Mouse (Mus musculus) kidney, postnatal 14 days (tissue): ENCODE results near the gene Hrh2.

ENCODE experiments used
- DNase-seq: peaks from one replicate; pipeline ENCODE4 v3.0.0; 2022; ENCODE audit warnings: mixed read lengths

Hrh2 gene

DNA sequence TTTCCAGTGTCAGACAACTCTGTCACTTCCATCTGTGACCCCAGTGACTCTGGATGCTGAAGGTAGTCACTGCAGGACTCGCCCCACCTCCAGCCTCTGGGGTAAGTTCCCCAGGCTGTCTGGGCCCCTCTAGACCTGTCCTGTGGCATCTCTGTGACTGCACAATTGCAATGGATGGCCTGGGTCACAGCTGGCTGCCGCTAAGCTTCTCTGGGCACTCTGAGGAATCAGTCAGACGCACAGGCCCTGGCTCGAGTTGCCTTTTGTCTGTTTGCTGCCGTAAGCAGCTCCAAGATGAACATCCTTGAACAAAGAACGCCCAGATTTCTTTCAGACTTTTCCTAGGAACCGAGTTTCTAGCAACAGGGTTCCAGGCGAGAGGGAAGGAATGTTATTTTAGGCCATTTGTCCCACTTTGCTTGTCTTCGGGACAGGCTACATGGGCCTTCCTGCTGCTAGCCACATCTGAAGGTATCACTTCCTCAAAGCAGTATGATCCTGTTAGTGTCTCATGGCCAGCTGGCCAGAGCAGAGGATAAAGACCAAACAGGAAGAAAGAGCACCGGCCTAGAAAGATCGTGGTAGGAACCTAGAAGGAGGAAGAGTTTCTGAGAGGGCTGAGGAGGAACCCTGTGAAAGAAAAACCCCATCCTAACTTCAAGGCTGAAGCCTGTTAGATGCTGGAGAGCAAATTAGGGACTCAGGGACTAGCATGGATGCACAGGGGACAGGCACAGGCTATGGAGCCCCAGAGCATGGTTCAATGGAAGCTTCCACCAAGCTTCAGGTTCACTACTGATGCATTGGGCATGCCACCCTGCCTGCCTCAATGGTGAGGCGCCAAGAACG, 31.2 kb downstream of the Hrh2 start:
- DNase-seq: no peak

DNA sequence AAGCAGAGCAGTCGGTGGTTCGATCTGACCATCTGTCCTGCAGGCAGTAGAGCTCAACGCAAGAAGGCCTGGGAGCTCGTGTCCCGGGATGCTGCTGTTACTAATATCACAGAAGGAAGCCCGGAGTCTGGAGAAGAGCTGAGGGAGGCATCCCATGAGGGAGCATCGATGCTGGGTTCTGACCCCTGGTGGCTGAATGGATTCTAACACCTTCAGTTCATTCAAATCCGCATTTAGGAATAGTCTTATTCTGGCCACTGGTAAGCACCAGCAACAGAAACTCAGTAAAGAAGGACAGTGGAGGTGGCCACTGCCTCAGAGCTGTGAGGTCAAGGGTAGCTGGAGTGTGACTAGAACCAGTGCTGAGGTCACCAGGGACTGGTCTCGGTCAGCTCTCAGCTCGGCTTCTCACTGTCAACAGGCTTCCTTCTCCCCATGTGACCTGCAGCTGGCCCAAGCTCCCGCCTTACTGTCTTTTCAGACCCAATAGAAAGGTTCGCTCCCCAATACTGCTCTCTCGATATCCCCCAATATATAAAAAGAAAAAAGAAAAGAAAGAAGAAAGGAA, 36.1 kb downstream of the Hrh2 start:
- DNase-seq: peak; percentile 56

DNA sequence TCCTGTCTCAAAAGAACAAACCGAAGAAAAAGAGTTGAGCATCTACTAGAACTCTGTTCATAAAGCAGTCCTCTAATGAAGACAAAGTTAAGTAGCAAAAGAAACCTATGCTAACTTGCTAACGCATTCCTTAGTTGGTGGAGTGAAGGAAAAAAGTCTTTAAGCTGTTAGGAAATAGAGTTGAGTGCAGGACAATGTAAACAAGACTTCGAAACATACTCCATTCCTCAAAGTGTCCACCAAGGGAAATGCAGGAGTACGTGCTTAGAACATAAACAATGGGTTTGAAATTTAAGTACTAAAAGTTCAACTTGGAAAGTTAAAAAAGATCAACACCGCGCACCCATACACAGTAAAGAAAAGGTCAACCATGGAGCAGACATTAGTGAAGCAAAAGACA, 38.2 kb downstream of the Hrh2 start:
- no peak for DNase-seq

DNA sequence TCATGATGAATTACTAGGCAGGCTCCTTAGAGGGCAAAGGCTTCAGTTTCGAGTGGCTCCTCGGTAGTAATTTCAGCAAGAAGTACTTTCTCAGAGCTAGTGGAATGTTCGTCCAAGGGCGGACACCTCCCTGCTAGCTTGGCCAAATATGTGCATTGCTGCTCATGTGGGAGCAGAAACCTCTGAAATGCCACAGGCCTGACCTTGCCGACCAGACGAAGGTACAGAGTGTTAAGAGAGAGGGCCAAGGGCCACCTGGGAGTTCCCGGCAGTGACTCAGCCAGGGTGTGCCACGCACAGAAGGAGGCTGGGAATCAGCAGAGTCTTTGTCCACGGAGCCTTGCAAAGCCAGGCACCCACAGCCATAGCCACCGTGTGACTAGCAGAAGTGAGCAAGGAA, 39.9 kb downstream of the Hrh2 start:
- peak; percentile 22 for DNase-seq

DNA sequence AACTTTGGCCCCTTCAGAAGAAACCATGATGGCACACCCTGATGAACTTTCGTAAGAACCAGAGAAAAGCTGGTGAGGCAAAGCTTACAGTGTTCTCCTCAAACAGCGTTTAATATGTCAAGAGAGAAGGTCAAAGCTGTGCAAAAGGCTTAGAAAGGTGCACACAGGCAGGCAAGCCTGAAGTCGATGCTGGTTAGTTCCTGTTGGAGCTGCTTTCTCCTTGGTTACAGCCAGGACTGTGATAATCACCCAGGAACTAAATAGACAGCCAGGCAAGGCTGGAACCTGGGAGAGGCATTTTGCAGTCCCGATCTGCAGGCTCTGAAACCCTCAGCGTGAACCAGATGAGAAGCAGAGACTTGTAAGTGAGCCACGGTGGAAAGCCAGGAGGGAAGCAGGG, 45.6 kb downstream of the Hrh2 start:
- peak; percentile 27 for DNase-seq

DNA sequence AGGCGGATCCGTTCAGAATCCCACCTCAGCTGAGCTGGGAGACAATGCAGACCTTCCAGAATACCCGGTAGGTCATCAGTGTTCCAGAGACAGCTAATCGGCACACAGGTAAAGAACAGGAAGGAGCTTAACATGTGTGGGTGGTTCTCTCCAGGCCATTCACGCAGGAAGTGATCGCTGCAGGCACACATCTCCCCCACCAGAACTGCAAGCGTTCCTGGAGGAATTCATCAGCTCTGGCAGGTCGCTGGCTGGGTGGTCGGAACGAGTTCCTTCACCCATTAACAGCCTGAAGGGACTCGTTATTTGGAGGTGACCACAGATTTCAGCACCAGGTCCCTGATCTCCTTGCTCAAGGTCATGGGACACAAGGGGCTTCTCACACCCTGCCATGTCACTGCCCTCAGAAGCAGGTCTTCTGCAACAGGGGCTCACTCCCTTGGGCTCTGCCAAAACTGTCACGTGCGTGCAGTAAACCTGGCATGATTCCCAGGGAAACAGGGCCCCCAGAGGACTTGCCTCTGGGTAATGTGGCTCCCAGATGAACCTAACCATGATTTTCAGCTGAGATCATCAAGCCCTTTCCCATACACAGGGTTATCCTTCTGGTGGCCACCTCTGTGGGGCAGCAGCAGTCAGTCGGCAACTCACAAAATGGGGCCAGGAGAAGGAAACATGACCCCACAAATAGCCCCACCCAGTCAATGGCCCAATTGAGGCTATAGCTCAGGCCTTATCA, 46.8 kb downstream of the Hrh2 start:
- peak; percentile 39 for DNase-seq

DNA sequence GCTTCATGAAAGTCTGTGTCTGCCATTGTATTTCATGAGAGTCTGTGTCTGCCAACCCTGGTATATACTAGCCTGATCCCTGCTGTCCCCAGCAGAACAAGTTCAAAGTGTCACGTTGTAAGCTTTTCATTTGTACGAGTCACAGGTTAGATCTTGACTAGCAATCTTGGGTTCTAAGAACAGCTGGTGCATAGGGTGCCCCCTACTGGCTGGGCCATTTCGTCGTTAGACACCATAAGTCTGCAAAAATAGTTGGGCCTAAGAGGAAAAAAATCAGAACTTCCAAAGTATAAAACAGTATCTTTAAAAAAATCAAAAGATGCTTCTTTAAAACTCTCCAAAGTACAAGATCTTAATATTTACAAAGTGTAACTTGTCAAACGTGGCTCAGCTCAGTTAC, 50.5 kb downstream of the Hrh2 start:
- no peak for DNase-seq

DNA sequence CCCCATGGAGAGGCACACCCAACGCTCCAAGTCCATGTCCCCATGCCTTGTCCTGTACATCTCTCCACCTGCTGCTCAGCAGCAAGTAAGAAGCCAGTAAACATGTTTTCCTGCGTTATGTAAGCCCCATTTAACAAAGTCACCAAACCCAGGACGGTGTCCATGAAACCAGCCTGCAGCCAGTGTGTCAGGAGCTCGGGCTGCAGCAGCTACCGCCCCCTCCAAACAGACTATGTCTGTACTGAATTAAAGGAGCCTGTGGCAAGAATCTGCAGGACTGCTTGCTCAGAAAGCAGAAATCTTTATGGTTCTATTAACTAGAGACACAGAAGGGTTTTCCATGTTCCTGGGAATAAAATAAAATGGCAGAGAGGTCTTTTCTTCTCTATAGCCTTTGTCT, 53.3 kb downstream of the Hrh2 start:
- no peak for DNase-seq

DNA sequence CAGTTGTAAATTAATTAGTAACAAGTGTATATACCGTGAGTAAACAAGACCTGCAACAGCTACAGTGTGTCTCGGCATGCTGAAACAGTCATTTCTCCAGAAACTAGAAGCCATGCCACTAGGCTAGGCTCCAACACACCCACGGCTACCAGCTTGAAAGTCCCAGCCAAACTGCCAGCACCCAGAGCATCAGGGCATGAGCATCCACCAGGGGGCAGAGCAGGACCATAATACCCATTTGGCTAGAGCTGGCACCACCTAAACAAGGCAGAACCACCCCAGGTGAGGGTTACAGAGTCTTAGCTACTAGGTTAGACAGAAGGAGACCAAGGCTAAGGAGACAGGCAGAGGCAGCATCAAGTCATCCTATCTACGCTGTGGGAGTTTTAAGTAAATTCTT, 55.6 kb downstream of the Hrh2 start:
- DNase-seq: peak; percentile 82

DNA sequence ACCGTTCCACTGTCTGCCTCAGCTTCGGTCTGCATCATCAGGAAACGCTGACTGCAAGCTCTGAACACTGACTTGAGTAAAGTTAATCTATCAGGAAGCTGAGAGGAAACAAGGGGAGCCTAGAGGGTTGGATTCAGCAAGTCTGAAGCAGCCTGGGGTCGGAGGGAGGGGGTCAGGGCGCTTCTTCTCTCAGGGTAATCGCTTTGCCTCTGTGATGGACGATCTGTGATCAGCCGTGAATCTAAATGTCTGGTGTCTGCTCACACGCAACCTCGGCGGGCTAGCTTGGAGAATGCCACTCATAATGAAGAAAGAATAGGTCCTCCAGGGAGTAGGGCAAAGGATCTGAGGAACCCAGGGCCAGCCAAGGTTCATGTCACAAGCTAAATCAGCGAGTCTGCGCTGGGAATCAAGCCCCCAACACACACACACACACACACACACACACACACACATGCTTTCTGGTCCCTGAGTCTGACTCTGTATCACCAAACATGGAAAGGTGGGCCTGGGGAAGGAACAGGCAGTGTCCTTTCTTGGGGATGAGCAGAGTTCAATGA, 56.6 kb downstream of the Hrh2 start:
- peak; percentile 18 for DNase-seq

DNA sequence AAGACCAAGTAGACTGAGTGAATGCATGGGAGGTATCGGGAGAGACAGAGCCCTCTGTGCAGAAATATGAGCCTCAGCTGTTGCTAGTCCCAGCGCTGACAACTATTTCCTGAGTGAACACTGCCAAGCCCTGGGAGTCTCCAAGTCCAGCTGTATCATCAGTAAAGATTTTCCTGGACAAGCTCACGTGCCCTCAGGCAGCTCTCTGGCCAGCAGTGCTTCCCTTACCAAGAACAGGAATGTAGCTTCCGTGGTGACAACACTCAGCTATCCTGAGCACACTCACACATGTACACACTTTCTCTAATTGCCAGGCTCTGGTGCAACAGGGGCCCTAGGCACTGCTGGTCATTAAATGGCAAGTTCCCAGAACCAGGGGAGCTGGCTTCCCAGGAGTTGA, 57.1 kb downstream of the Hrh2 start:
- peak; percentile 77 for DNase-seq

DNA sequence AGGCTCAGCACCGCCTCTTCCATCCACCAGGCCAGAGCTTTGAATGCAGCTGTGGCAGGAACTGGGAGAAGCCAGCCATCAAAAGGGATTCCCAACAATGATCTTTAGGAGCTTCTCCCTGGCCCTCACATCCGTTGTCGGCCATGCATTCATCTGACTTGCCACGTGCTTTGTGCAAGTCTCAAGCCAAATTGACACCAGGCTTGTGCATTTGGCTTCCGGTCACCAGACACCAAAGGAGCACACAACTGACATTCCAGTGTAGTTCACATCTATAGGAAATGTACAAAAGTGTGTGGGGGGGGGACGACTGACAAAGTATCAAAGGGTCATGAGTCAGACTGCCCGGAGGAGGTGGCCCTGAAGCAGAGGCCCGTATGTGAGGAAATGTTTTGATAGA, 58.4 kb downstream of the Hrh2 start:
- no peak for DNase-seq

DNA sequence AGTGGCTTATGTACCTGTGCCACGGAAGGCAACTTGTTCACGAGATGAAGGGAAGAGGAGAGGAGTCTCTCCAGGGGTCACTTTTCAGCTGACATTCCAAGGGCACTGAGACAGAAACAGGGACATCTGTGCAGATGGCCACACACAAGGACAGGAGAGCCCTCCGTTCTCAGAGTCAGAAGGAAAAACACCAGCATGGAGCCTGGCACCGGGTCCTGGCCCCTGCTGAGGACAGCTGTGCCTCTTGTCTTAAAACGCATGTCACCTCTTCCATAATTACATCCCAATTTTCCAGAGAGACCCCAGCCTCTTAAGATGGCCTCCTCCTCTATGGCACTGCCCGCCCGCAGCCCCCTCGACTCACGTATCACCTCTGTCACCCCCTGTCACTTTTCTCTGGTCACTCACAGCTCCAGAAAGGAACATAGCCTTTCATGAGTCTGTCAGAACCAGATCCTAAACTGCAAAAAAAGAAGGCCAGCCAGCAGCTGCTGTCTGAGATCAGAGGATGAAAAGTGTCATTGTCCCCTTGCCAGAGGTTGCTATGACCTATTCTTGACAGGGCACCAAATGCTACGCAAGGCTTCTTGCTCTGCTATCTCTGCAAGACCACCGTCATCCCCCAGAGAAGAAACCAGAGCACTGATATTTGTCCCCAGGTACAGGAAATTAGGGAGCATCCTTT, 59.8 kb downstream of the Hrh2 start:
- DNase-seq: no peak

DNA sequence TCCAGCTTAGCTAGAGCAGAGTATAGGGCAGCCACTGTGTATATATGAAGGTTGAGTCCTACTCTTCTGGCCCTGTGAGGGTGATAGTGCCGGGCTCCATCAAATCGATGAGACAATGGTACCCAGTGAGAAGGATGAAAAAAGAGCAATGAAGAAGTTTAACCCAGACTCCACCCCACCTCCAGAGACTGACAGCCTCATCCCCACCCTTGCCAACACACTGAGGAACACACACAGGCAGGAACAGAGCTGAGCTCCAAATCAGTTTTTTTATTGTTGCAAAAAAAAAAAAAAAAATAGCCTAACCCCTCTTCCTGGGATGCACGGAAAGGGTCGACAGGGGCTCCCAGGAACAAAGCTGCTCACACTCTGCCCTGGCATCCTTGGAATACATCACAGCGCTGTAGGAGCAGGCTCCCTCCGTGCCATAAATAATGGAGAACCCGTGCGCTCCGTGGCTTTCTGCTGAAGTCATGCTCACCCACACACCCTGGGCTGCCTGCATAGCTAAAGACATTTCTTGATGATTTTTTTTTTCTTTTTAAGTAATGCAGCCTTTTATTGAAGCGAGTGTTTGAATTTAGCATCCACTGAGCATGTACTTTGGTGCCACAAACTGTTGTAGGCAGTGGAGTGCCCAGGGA, 65.8 kb downstream of the Hrh2 start:
- no peak for DNase-seq

DNA sequence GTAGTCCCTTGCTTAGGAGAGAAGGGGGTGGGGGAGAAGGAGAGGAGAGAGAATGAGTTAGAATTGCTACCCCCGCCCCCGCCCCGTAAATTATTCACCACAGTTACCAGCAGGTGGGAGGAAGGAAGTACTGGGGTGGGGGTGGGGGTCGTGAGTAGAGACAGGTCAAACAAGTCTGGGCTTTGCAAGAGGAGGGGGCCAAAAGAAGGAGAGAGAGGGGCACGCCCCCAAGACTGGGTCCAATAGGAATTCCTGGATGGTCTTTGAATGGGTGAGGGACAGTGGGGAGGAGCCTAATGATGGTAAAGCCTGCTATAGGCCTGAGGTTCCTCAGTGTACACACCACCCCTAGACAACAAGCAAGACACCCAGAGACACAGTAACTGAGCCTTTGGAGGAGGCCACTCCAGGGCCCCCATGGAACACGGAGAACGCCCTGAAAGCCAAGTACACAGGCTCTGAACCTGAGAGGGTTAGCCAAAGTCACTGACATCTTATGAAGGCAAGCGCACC, 66.4 kb downstream of the Hrh2 start:
- DNase-seq: no peak

DNA sequence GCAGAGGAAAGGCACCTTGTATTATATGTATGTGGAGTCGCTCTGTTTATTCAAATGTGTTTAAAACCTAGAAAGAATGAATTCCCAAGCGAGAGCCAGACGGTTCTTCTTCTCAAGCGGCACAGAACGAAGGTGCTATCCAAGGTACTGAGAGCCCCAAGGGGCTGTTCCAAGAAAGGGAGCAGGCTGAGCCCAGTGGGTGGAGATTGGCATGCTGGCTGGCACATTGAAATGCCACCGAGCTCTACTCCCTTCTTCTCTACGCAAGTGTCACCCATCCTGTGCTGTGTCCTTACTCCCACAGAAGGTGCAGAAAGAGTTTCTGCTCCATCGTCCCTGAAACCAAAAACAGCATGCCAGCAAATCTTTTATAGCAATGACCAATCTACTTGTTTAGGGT, 68.4 kb downstream of the Hrh2 start:
- no peak for DNase-seq

DNA sequence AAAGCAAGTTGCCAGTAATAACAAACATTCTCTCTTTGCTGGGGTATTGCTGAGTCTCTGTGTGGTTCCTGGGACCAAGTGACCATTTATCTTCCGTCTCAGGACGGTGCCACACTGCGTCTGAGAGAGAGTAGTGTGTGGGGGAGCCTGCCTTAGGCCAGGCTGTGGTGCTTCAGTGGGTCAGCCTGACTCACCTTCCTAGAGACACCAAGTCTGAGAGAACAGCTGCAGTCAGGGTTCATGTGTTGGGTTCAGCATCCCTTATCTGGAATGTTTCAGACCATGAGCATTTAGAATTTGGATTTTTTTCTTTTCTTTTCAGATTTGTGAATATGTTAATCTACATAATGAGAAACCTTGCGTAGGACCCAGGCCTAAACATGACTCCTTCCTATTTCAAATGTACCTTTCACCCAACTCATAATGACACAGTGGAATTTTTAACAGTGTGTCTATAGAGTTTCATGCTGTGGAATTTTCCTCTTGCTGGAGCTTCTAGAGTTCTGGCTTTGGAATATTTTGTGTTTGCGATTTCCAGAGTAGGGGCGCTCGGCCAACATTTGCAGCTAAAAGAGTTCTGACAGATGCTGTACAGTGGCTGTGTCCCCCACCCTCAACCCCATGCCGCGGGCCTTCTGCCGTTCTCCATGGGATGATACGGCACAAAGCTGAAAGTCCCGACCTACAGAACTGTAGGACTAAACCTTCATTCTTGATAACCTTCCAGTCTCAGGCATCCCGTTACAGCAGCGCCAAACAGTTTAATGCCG, 71.0 kb downstream of the Hrh2 start:
- DNase-seq: no peak

DNA sequence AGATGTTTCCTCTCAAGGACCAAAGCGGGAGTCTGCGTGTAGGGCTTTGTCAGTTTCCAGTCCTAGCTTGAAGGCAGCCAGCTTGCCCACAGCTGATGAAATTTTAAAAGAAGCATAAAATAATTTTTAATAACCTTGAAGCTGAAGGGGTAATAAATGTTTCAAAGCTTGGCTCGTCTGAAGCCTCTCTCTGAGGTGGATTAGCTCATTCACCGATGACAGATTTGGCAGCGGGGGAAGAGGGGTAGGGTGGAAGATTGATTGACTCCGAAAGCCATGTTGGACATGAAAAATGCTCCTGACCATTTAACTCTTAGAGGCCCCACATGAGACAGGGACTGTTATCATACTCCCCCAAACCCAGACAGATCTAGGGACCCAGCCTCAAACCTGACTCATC, 71.7 kb downstream of the Hrh2 start:
- no peak for DNase-seq

DNA sequence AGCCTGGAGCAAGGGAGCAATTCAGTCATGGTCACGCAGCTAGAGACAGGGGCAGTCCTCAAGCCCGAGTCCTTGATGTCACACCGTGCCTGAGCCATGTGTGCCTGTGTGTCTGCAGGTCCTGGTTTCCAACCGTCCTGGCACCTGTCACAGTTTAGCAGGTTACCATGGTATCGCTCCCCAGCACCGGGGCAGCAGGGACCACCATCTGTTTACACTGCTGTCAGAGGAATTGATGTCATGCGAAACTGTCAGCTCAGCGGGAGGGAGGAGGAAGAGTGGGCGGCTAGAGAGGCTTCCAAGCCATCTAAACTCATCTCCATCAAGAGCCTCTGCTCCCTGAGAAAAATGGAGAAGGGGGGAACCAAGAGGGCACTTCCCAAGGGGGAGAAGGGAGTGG, 74.5 kb downstream of the Hrh2 start:
- no peak for DNase-seq

DNA sequence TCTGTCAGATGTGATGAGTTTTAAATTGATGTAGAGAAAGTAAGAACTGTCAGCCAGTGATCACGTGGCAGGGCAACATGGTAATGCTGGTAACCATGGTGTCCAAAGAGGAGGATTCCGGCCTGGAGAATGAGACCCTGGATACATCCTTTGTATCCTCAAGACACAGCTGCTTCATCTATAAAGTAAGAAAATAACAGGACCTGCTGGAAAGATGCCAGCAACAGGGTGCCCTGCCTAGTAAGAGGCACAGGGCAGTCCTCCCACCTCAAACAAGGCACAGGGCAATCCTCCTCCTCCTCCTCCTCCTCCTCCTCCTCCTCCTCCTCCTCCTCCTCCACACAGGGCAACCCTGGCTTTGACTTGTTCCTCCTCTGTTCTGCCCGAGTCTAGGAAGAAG, 77.2 kb downstream of the Hrh2 start:
- DNase-seq: no peak

DNA sequence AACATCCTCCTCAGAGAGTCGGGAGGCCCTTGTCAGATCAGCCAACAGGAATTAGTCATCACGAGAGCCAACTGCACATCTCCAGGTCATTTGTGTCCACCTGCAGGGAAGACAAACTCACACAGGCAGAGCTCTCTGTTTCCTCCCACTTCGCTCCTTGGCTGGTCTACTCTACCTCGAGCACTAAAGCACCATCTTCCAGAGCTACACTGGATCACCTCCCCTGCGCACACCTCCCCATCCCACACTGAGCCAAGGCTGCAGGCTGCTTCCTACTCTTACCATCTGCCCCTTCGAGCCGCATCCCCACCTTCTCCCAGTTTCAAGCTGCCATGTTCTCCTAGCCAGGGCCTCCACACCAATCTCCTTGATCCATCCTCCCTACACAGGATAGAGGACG, 77.7 kb downstream of the Hrh2 start:
- DNase-seq: no peak

DNA sequence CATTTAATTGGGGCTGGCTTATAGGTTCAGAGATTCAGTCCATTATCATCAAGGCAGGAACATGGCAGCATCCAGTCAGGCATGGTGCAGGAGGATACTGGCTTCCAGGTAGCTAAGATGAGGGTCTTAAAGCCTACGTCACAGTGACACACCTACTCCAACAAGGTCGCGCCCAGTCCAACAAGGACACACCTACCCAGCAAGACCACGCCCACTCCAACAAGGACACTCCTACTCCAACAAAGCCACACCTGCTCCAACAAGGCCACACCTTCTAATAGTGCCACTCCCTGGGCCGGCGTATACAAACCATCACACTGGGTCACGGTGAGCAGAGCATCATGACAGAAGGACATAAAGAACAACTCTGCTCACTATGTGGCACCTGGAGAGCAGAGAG, 80.1 kb downstream of the Hrh2 start:
- no peak for DNase-seq
